Mouse (Mus musculus) heart, embryonic 12.5 days (tissue): Measurements from ENCODE around the gene Dennd1c. TPM values are rescaled to one million over a fixed set of nuclear protein-coding genes. Genes with fewer than 3 reads are reported as not detected.

Experiments
- ATAC-seq: fragments of 200-750 bp; cut with Nextera tagmentation; 2 replicates; pipeline ENCODE4 v1.8.0; 2017; ENCODE audit warnings: moderate TSS enrichment, moderate library complexity; ENCODE audit not compliant: insufficient number of reproducible peaks, low FRiP score
- H3K27ac ChIP-seq: fragments of 300-500 bp; sonication (generic); 2 replicates; pipeline ENCODE4 v1.5.1; 2016; ENCODE audit warnings: mild to moderate bottlenecking, moderate library complexity; ENCODE audit not compliant: poor library complexity, severe bottlenecking
- H3K27me3 ChIP-seq: fragments of 300-500 bp; sonication (generic); replicated peaks from 2 replicates; pipeline ENCODE4 v1.6.1; 2016; ENCODE audit warnings: mild to moderate bottlenecking, moderate library complexity
- H3K36me3 ChIP-seq: fragments of 300-500 bp; sonication (generic); 2 replicates; pipeline ENCODE4 v1.6.1; 2016; ENCODE audit warnings: mild to moderate bottlenecking, moderate library complexity
- H3K4me1 ChIP-seq: fragments of 300-500 bp; sonication (generic); replicated peaks from 2 replicates; pipeline ENCODE4 v1.6.1; 2016; ENCODE audit warnings: mild to moderate bottlenecking
- H3K4me2 ChIP-seq: fragments of 300-500 bp; sonication (generic); 2 replicates; pipeline ENCODE4 v1.6.1; 2016; ENCODE audit warnings: mild to moderate bottlenecking, moderate library complexity
- H3K4me3 ChIP-seq: fragments of 300-500 bp; sonication (generic); 2 replicates; pipeline ENCODE4 v1.5.1; 2016; ENCODE audit warnings: mild to moderate bottlenecking
- H3K9ac ChIP-seq: fragments of 300-500 bp; sonication (generic); 2 replicates; pipeline ENCODE4 v1.6.1; 2016; ENCODE audit warnings: mild to moderate bottlenecking, moderate library complexity
- H3K9me3 ChIP-seq: fragments of 300-500 bp; sonication (generic); replicated peaks from 2 replicates; pipeline ENCODE4 v1.6.1; 2016; ENCODE audit warnings: mild to moderate bottlenecking, moderate library complexity
- WGBS: fragments of 180-500 bp; shearing (Covaris S2); methylation state at CpG from one replicate; pipeline ENCODE4 v1.1.7; 2016; 5-methylcytosine and 5-hydroxymethylcytosine counted together
- polyA plus RNA-seq: library from polyadenylated mRNA; unstranded; fragments of >200 nt; fragmentation: Nextera tagmentation; extraction: Ambion mirVana; gene quantifications from 2 replicates; pipeline ENCODE4 v1.2.1, GENCODE M21; 2016

The Dennd1c gene
- polyA plus RNA-seq, 1 experiment from 2014 or later = 0.66 TPM

DNA sequence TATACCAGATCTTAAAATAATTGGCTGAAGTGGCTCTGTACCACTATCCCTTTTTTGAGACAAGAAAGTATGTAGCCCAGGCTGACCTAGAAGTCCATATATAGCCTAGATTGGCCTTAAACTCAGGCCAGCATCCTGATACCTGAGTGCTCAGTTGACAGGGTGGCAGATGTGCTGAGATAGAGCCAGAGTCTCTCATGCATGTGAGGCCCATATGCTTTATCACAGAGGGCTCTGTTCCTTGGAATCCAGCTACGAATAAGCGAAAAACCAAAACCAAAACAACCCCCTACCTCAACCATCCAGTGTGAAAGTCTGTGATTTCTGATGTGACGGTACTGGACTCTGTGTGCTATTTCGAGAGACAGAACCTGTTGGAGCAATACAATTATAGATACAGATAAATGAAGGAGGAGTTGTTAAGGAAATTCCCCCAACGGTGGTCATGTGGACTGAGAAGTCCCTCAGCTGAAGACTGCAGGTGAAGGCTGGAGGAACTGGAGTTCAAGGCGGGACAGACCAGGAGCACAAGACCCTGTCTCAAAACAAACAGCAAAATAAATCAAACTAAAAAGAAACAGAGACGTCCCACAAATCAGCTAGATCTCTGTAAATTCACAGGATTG, 29.8 kb upstream of the Dennd1c start:
- no peak overlapping the region for H3K27ac ChIP-seq

GRCm38 (mm10) chr17:57107064-57107463, 28.8 kb upstream of the Dennd1c start:
- Histone ChIP-seq H3K4me3 (no peak overlapping the region), H3K4me2 (no peak overlapping the region)
- 79% methylated on average over 5 of the region's 5 CpGs for WGBS

More for the DNA sequence above, 29.8 kb upstream of the Dennd1c start:
- ATAC-seq = no peak
- Histone ChIP-seq H3K36me3 (no peaks in the 10 kb centered on the region), H3K9ac (no peak overlapping the region), H3K4me3 (no peak overlapping the region), H3K4me2 (no peak overlapping the region), H3K9me3 (no peaks in the 10 kb centered on the region), H3K4me1 (peaks cover 16% of the 10 kb centered on the region), H3K27me3 (no peaks in the 10 kb centered on the region)
- 67% methylated on average over 7 of the region's 7 CpGs for WGBS

DNA sequence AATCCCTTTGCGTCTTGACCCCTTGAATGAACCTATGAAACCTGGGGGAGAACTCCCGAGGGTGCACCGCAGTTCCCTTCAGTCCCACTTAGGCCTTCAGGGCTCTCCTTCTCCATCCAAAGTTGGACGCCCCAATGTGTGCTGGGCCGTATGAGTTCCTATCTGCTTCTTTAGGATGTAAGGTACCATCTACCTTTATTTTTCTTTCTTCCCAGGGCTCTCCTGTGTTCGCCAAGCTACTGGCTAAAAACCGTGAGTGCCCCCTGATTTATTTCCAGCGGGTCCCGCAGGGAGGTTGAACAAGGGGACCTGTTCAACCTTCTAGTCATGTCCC, 27.7 kb upstream of the Dennd1c start:
- H3K27me3 ChIP-seq = no peaks in the 10 kb centered on the region
- H3K4me3 ChIP-seq = peak overlapping the region; percentile 71
- WGBS = 16% methylated on average over 9 of the region's 9 CpGs
- H3K4me1 ChIP-seq = peaks cover 16% of the 10 kb centered on the region
- no peaks in the 10 kb centered on the region for H3K9me3 ChIP-seq
- ATAC-seq = no peak
- peak overlapping the region; percentile 98 for H3K4me2 ChIP-seq
- H3K9ac ChIP-seq = peak overlapping the region; percentile 82; the same call in 1 of the 2 replicates
- H3K36me3 ChIP-seq = no peaks in the 10 kb centered on the region
- H3K27ac ChIP-seq = no peak overlapping the region

More at GRCm38 (mm10) chr17:57107064-57107463, 28.8 kb upstream of the Dennd1c start:
- Histone ChIP-seq H3K27ac (no peak overlapping the region), H3K4me1 (peaks cover 16% of the 10 kb centered on the region), H3K9me3 (no peaks in the 10 kb centered on the region), H3K9ac (no peak overlapping the region), H3K36me3 (no peaks in the 10 kb centered on the region), H3K27me3 (no peaks in the 10 kb centered on the region)
- no peak for ATAC-seq

DNA sequence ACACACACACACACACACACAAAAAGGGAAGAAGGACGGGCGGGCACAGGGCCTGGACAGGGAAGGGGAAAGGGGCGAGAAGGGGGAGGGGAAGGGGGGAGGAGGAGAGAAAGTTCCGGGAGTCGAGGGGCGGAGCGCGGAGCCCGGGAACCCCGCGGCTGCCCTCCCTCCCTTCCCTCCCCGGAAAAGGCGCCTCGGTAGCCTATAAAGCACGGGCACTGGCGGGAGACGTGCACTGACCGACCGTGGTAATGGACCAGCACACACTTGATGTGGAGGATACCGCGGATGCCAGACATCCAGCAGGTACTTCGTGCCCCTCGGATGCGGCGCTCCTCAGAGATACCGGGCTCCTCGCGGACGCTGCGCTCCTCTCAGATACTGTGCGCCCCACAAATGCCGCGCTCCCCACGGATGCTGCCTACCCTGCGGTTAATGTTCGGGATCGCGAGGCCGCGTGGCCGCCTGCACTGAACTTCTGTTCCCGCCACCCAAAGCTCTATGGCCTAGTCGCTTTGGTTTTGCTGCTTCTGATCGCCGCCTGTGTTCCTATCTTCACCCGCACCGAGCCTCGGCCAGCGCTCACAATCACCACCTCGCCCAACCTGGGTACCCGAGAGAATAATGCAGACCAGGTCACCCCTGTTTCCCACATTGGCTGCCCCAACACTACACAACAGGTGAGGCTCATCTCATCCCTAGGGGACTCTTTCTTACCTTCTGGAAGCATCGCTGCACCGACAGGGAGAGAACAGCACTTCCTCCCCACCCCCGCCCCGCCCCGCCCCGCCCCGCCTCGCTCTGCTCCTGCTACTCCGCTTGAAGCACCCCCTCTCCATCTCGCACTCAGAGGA, 27.1 kb upstream of the Dennd1c start, which contains the start of gene Tnfsf9:
Tnfsf9 (plus strand) TSS at position 145 of the 854 bp plus-strand sequence.
- peak; percentile 74 for ATAC-seq
- Histone ChIP-seq H3K27me3 (no peaks in the 10 kb centered on the region), H3K36me3 (no peaks in the 10 kb centered on the region), H3K27ac (no peak within 1 kb of the TSS), H3K9me3 (no peaks in the 10 kb centered on the region), H3K9ac (peak within 1 kb of the TSS; percentile 82), H3K4me2 (peak within 1 kb of the TSS; percentile 98), H3K4me3 (peak within 1 kb of the TSS; percentile 71), H3K4me1 (peaks cover 16% of the 10 kb centered on the region)
- WGBS = under 1% methylated on average over 53 of the region's 61 CpGs

DNA sequence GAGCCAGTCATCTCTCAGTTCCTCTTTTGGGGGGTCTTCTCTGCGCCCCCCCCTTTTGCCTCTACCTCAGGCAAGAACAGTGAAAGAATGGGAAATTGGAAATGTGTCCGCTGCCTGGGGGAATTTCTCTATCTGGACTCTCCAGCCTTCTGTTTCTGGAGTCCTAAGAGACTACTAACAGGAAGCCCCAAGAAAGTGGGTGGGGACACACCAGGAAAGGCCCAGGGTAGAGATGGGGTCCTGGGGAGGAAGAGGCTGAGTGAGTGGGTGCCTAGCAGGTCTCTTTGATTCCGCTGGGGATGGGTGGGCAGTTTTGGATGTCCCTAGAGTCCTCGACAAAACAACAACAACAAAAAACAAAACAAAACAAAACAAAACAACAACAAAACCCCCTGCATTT, 26.2 kb upstream of the Dennd1c start:
- H3K4me3 ChIP-seq = peak overlapping the region; percentile 71
- no peaks in the 10 kb centered on the region for H3K9me3 ChIP-seq
- no peaks in the 10 kb centered on the region for H3K36me3 ChIP-seq
- H3K9ac ChIP-seq = peak overlapping the region; percentile 82; the same call in 1 of the 2 replicates
- H3K4me1 ChIP-seq = peaks cover 16% of the 10 kb centered on the region
- ATAC-seq = no peak
- H3K27me3 ChIP-seq = no peaks in the 10 kb centered on the region
- 30% methylated on average over 4 of the region's 4 CpGs for WGBS
- H3K27ac ChIP-seq = no peak overlapping the region
- H3K4me2 ChIP-seq = peak overlapping the region; percentile 98

DNA sequence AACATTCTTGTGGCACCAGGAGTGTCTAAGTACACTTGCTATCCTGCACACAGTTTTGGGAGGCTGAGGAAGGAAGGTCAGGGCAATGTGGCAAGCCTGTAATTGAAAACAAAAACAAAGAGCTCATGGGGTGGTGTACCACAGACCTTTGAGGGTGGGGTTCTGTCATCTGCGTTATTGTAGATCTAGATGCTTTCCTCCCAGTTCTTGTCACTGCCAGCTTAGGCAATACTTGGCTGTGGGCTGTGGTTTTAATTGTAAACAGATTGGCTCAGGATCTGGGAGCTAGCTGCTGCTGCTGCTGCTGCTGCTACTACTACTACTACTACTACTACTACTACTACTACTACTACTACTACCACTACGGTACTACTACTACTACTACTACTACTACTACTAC, 24.0 kb upstream of the Dennd1c start:
- Histone ChIP-seq H3K27me3 (no peaks in the 10 kb centered on the region), H3K27ac (no peak overlapping the region), H3K4me3 (no peak overlapping the region), H3K9me3 (no peaks in the 10 kb centered on the region), H3K4me2 (no peak overlapping the region), H3K36me3 (no peaks in the 10 kb centered on the region), H3K4me1 (peaks cover 7% of the 10 kb centered on the region), H3K9ac (no peak overlapping the region)
- no peak for ATAC-seq
- WGBS = 79% methylated on average over 2 of the region's 2 CpGs

- H3K36me3 ChIP-seq = no peaks in the 10 kb centered on the region
- H3K9ac ChIP-seq = no peak overlapping the region
- WGBS = 6% methylated on average over 10 of the region's 10 CpGs
- peaks cover 5% of the 10 kb centered on the region for H3K27me3 ChIP-seq
- no peak overlapping the region for H3K4me3 ChIP-seq
- no peaks in the 10 kb centered on the region for H3K9me3 ChIP-seq
- H3K27ac ChIP-seq = no peak overlapping the region
- 0 out of 2 replicates have a peak, but pooled peaks have one; percentile 23 for ATAC-seq
- peak overlapping the region; percentile 18; the same call in 1 of the 2 replicates for H3K4me2 ChIP-seq
- H3K4me1 ChIP-seq = peaks cover 11% of the 10 kb centered on the region
These were observed 21.5 kb upstream of the Dennd1c start for GRCm38 (mm10) chr17:57099629-57100325.

GRCm38 (mm10) chr17:57098321-57098720, 20.0 kb upstream of the Dennd1c start:
- Histone ChIP-seq H3K9me3 (no peaks in the 10 kb centered on the region), H3K36me3 (no peaks in the 10 kb centered on the region)
- no peak for ATAC-seq

DNA sequence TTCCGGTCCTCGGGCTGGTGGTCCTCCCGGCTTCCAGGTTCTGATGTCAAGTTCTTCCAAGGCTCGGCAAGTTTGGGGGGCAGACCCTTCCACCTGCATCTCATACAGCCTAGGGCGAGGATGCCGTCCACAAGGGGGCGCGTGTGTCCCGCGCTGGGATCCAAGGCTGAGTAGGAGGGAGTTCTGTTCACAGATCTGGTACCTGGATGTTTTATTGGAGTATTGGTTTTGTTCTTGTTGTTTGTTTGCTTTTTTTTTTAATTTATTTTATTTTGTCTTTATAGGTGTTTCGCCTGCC, 18.3 kb upstream of the Dennd1c start:
- H3K4me1 ChIP-seq = peaks cover 5% of the 10 kb centered on the region
- peak overlapping the region; percentile 24 for H3K4me3 ChIP-seq
- under 1% methylated on average over 11 of the region's 11 CpGs for WGBS
- peak; percentile 74 for ATAC-seq
- peak overlapping the region; percentile 56 for H3K4me2 ChIP-seq
- no peak overlapping the region for H3K27ac ChIP-seq
- no peak overlapping the region for H3K9ac ChIP-seq
- H3K36me3 ChIP-seq = no peaks in the 10 kb centered on the region
- H3K27me3 ChIP-seq = peaks cover 5% of the 10 kb centered on the region
- no peaks in the 10 kb centered on the region for H3K9me3 ChIP-seq

More at GRCm38 (mm10) chr17:57098321-57098720, 20.0 kb upstream of the Dennd1c start:
- no peak overlapping the region for H3K4me2 ChIP-seq
- peaks cover 5% of the 10 kb centered on the region for H3K27me3 ChIP-seq
- no peak overlapping the region for H3K4me3 ChIP-seq
- H3K4me1 ChIP-seq = peaks cover 5% of the 10 kb centered on the region
- no peak overlapping the region for H3K9ac ChIP-seq
- WGBS = 73% methylated on average over 5 of the region's 5 CpGs
- H3K27ac ChIP-seq = no peak overlapping the region

DNA sequence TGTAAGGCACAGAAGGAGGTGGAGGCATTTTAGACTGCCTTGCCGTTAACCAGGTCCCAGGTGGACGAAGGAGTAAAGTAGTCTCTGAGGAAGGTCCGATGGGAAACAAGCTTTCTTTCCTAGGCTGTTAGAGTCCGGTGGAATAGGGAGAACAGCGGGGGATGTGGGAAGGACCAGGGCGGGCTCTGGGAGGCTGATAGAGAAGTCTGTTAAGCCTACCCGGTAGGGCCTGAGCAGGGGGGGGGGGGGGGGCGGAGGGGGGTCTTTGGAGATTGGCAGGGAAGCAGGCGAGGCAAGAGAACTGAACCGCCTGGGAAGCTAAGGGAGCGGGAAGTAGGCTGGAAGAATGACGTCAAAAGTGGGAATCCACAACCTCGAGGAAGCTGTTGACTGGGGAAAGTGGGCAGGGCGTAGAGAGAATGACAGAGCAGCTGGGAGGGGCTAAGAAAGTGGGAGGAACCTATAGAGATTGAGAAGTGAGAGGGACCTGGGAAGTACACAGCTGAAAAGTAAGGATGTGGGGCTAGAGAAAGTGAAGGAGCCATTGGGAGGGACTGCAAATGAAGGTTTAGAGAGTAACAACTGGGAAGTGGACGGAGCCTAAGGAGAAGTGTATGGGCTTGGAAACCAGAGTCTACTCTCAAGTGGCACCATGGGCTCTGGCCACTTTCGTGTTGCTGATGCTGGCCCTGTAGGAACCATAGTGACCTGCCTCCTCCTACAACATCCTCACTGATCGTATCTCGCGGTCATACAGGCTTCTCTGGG, 17.7 kb upstream of the Dennd1c start:
- Histone ChIP-seq H3K9me3 (no peaks in the 10 kb centered on the region), H3K27me3 (peaks cover 5% of the 10 kb centered on the region), H3K27ac (no peak overlapping the region), H3K4me1 (peaks cover 5% of the 10 kb centered on the region), H3K4me2 (peak overlapping the region; percentile 56), H3K36me3 (no peaks in the 10 kb centered on the region), H3K4me3 (peak overlapping the region; percentile 24), H3K9ac (peak overlapping the region; percentile 32; the same call in 1 of the 2 replicates)
- peak; percentile 72 for ATAC-seq
- WGBS = 3% methylated on average over 18 of the region's 19 CpGs
